Mouse (Mus musculus) activated CD4-positive, CD25-positive, alpha-beta regulatory T cell (primary cell): ENCODE data around the gene Sall2. TPM values are rescaled to one million over a fixed set of nuclear protein-coding genes. Genes with fewer than 3 reads are reported as not detected.

Source experiments
- polyA plus RNA-seq, 2 experiments: library from polyadenylated mRNA; unstranded; fragments of 100-300 nt; shearing (Covaris generic); gene quantifications; one replicate each; pipeline ENCODE4 v1.2.1; 2017

The Sall2 gene
- polyA plus RNA-seq, result 1 to 10 TPM; 2.1 to 4.3 TPM

GRCm38 (mm10) chr14:52327910-52328812 is at the start of gene Sall2:
Gene Sall2, minus strand, starts transcription at chr14:52328762.

DNA sequence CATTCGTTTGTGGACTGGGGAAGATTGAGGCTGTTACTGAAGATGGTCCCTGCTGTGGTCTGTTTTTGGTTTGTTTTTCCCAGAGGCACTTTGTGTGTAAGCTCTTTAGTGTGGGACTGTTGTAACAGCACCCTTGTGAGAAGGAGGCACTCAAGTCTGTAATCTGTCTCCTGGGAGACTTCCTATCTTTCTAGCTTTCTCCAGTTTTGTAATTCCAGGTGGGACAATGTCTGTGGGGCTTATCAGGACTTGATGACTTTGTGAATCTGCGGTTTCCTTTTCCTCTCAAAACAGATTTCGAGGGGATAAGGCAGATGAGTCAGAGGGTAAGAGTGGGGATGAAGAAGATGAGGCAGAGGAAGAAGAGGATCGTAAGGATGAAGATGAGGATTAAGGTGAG is 27.7 kb upstream of the Sall2 start, which contains the start of gene Olfr1513:
TSS of gene Olfr1513 (minus strand) at position 101 of the 400 bp plus-strand sequence.

DNA sequence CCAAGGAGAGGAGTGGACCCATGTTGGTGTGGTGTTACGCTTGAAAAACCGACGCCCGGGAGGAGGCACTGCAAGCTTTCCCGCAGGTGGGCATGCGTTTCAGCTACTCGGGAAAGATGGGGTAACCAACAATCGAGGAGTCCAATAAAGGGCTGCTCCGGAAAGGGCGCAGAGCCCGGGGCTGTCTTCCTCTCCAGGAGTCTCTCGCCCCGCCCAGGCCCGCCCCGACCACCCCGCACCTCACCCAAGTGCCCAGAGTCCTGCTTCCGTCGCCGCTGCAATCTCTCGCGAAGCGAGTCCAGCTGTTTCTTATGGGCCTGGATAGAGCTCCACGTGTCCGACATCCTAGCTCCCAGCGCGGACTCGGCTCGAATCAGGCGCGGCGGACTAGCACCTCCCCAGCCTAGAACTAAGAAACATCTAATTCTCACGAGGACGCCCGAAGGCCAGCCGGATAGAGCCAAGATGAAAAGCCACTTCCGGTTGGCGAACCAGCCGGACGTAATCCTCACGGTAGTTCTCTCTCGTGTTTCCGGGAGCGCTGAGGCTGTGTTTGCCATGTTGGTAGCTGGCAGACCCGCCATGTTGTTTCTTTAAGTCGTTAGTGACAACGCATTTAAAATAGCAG is 23.8 kb downstream of the Sall2 start, which contains the start of gene Mettl3:
TSS of gene Mettl3 (minus strand) at position 485 of the 628 bp plus-strand sequence.

GRCm38 (mm10) chr14:52278932-52279746 is 49.4 kb downstream of the Sall2 start, which contains the start of the genes Tox4 and Rab2b:
Gene Tox4, plus strand, starts transcription at chr14:52279146.
Gene Rab2b, minus strand, starts transcription at chr14:52279545.

Other genes with a start within 250 kb of the Sall2 start
- 100 to 1,000 TPM; 335 to 426 TPM for gene Hnrnpc, start 224.7 kb downstream of the Sall2 start, polyA plus RNA-seq
- gene Rpgrip1, start 218.1 kb downstream of the Sall2 start, polyA plus RNA-seq, result 1 to 10 TPM; 5.2 to 6.4 TPM
- 10 to 100 TPM; 20.2 to 21.9 TPM for gene Supt16, start 131.3 kb downstream of the Sall2 start, polyA plus RNA-seq
- 10 to 100 TPM; 30.5 to 32.9 TPM for gene Chd8, start 71.0 kb downstream of the Sall2 start, polyA plus RNA-seq
- gene Tox4, start 49.6 kb downstream of the Sall2 start, polyA plus RNA-seq, result 10 to 100 TPM; 84.0 to 88.3 TPM
- gene Rab2b, start 49.2 kb downstream of the Sall2 start, polyA plus RNA-seq, result 10 to 100 TPM; 15.0 to 22.1 TPM
- 10 to 100 TPM; 49.0 to 56.2 TPM for gene Mettl3, start 23.6 kb downstream of the Sall2 start, polyA plus RNA-seq
- under 1 TPM in 1 of 2 experiments, not detected in 1; 0.10 TPM for gene Olfr1513, start 27.6 kb upstream of the Sall2 start, polyA plus RNA-seq
- gene Olfr1512, start 50.4 kb upstream of the Sall2 start, polyA plus RNA-seq, result not detected
- under 1 TPM in 1 of 2 experiments, not detected in 1; 0.21 TPM for gene Olfr1511, start 68.6 kb upstream of the Sall2 start, polyA plus RNA-seq
- under 1 TPM in 1 of 2 experiments, not detected in 1; 0.38 TPM for gene Olfr1510, start 85.6 kb upstream of the Sall2 start, polyA plus RNA-seq
- gene Olfr1509, start 114.2 kb upstream of the Sall2 start, polyA plus RNA-seq, result not detected
- gene Olfr1508, start 138.7 kb upstream of the Sall2 start, polyA plus RNA-seq, result under 1 TPM in 1 of 2 experiments, not detected in 1; 0.02 TPM
- gene Olfr1507, start 167.0 kb upstream of the Sall2 start, polyA plus RNA-seq, result not detected